Mouse (Mus musculus) myocyte (in vitro differentiated cells): ENCODE results near the gene Zfp277. TPM values are rescaled to one million over a fixed set of nuclear protein-coding genes. Genes with fewer than 3 reads are reported as not detected.

Experiments
- H3K27me3 ChIP-seq: one replicate; pipeline ENCODE4 v1.6.1; 2011; ENCODE audit not compliant: control insufficient read depth, insufficient read depth, insufficient read length
- H3K36me3 ChIP-seq: one replicate; pipeline ENCODE4 v1.6.1; 2011; ENCODE audit not compliant: control insufficient read depth, insufficient read depth
- H3K4me2 ChIP-seq: one replicate; pipeline ENCODE4 v1.6.1; 2011; ENCODE audit warnings: low read depth, control low read depth
- H3K4me3 ChIP-seq: one replicate; pipeline ENCODE4 v1.5.1; 2011; ENCODE audit warnings: mild to moderate bottlenecking, control low read depth, moderate library complexity
- H3K79me2 ChIP-seq: one replicate; pipeline ENCODE4 v1.6.1; 2011; ENCODE audit not compliant: control insufficient read depth, insufficient read depth
- H3ac ChIP-seq: one replicate; pipeline ENCODE4 v1.6.1; 2011; ENCODE audit not compliant: control insufficient read depth, insufficient read length
- CEBPB ChIP-seq: IDR thresholded peaks from 2 replicates; pipeline ENCODE4 v1.6.1; 2011; ENCODE audit warnings: mild to moderate bottlenecking, moderate library complexity; ENCODE audit not compliant: poor library complexity, insufficient read depth, severe bottlenecking
- E2F4 ChIP-seq: IDR thresholded peaks from one replicate; pipeline ENCODE4 v1.6.1; 2011; ENCODE audit warnings: mild to moderate bottlenecking, control low read depth, moderate library complexity; ENCODE audit not compliant: insufficient read depth
- MAX ChIP-seq: IDR thresholded peaks from one replicate; pipeline ENCODE4 v1.6.1; 2011; ENCODE audit warnings: low read depth, mild to moderate bottlenecking, control low read depth
- MYOD1 ChIP-seq, 3 experiments: IDR thresholded peaks; one replicate each; pipeline ENCODE4 v1.6.1; 2011; ENCODE audit warnings: control low read depth in 2 of 3, low read depth in 2 of 3, mild to moderate bottlenecking in 2 of 3, moderate library complexity in 1 of 3; ENCODE audit not compliant: insufficient read length in 2 of 3, control insufficient read depth in 1 of 3
- MYOG ChIP-seq, 3 experiments: IDR thresholded peaks; one replicate each; pipeline ENCODE4 v1.6.1; 2011; ENCODE audit warnings: control low read depth in 2 of 3, low read depth in 2 of 3, mild to moderate bottlenecking in 2 of 3; ENCODE audit not compliant: insufficient read length in 2 of 3, control insufficient read depth in 1 of 3, insufficient read depth in 1 of 3
- POLR2A ChIP-seq: IDR thresholded peaks from one replicate; pipeline ENCODE4 v1.6.1; 2011; ENCODE audit warnings: low read depth, mild to moderate bottlenecking, control low read depth, moderate library complexity; ENCODE audit not compliant: insufficient read length
- POLR2AphosphoS2 ChIP-seq: IDR thresholded peaks from one replicate; pipeline ENCODE4 v1.6.1; 2011; ENCODE audit warnings: low read depth, control low read depth; ENCODE audit not compliant: insufficient read length
- REST ChIP-seq: IDR thresholded peaks from one replicate; pipeline ENCODE4 v1.6.1; 2011; ENCODE audit warnings: mild to moderate bottlenecking, control low read depth, moderate library complexity; ENCODE audit not compliant: insufficient read depth, insufficient read length
- SRF ChIP-seq: IDR thresholded peaks from one replicate; pipeline ENCODE4 v1.6.1; 2011; ENCODE audit warnings: low read depth; ENCODE audit not compliant: control insufficient read depth, insufficient read length
- TCF12 ChIP-seq: IDR thresholded peaks from one replicate; pipeline ENCODE4 v1.6.1; 2011; ENCODE audit warnings: mild to moderate bottlenecking, control low read depth; ENCODE audit not compliant: poor library complexity, insufficient read depth, severe bottlenecking
- TCF3 ChIP-seq: IDR thresholded peaks from one replicate; pipeline ENCODE4 v1.6.1; 2011; ENCODE audit warnings: low read depth, control low read depth; ENCODE audit not compliant: insufficient read length
- USF1 ChIP-seq: IDR thresholded peaks from one replicate; pipeline ENCODE4 v1.6.1; 2011; ENCODE audit warnings: low read depth, mild to moderate bottlenecking, control low read depth, moderate library complexity
- polyA plus RNA-seq: library from polyadenylated mRNA; unstranded; fragments of >200 nt; fragmentation: generic; extraction: Trizol; gene quantifications from one replicate; pipeline ENCODE4 v1.2.1, GENCODE M21; 2012; ENCODE audit warnings: missing spikeins

The Zfp277 gene
- polyA plus RNA-seq, 1 experiment = 12.0 TPM

DNA sequence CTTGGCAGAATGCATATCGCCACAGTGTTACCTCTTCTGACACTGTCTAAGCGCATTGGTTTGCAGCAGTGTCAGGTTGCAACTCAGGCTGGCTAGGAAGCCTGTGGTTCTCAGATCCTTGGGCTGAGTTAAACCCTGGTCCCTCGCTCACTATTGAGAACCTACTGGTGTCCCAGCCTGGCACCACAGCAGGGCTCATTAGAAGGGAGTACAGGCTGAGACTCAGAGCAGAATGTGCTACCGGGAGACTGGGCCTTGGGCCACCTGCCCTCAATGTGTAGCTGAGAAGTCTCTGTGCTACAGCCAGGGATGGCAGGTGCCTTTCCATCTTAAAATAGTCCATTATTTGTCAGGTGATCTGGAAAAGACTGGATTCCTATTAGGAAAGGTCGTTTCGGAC lies 18.6 kb upstream of the Zfp277 start:
- H3K4me3 ChIP-seq = no peak overlapping the region
- H3K36me3 ChIP-seq = no peaks in the 10 kb centered on the region
- TF ChIP-seq MYOD1 (IDR thresholded peaks at IDR 0.05; ENCODE audit: control insufficient read depth in 1 of 3, insufficient read length in 2 of 3, low read depth in 2 of 3) (peak in 1 of 3 experiments; percentile 31), TCF12 (no peak)
- no peaks in the 10 kb centered on the region for H3K27me3 ChIP-seq
- peak overlapping the region; percentile 4 for H3K4me2 ChIP-seq
- no peak overlapping the region for H3ac ChIP-seq
- H3K79me2 ChIP-seq = no peaks in the 10 kb centered on the region

DNA sequence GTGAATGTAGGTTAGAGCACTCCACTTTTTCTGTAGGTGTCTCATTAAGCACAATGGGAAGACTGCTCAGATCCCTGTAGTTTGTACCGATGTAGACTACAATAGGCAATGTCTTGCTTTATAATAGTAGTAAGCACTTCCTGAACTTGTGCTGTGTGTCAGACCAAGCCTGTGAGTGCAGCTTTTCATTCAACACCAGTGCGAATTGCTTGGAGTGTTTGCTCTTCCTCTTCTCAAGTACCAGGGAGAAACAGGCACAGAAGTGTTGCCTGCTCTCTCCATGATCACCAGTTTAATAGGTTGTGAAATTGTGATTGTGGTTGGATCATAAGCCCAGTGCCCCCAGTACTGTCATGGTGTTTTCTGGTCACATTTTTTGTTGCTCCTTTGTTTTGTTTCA lies 18.1 kb upstream of the Zfp277 start:
- TF ChIP-seq REST = no peak
- TF ChIP-seq POLR2A = no peak
- TF ChIP-seq TCF12 = no peak
- no peak for TF ChIP-seq MAX
- TF ChIP-seq POLR2AphosphoS2 = no peak
- TF ChIP-seq SRF = no peak
- H3K4me2 ChIP-seq = no peak overlapping the region
- H3K36me3 ChIP-seq = no peaks in the 10 kb centered on the region
- H3K79me2 ChIP-seq = no peaks in the 10 kb centered on the region
- no peak overlapping the region for H3K4me3 ChIP-seq
- H3K27me3 ChIP-seq = no peaks in the 10 kb centered on the region
- no peak overlapping the region for H3ac ChIP-seq

DNA sequence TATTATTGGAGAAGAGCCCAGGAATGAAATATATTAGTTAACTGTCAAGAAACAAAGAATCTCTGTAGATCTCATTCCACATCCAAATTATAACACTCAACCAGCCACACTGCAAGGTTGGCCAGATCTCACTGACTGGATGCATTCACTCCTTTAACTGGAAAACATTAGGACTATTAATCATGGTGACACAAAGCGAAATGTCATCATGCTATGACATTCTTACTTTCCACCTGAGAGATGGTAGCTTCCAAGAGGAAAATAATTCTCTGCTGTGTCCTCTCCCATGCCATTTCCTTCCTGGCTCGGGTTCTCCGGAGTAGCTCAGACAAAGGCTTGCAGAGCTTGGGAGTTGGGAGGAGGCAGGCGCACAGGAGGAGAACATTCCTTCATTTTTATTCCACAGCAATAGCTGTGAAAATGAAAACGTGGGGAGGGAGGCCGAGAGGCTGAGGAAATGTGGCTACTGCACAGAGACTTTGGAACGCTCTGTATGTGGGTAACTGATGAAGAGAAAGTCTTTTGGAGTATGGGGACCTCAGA lies 17.1 kb upstream of the Zfp277 start:
- no peak for TF ChIP-seq MAX
- no peak for TF ChIP-seq TCF3
- TF ChIP-seq USF1 = no peak
- no peak for TF ChIP-seq MYOG (IDR thresholded peaks at IDR 0.05; ENCODE audit: control insufficient read depth in 1 of 3, insufficient read depth in 1 of 3, insufficient read length in 2 of 3, low read depth in 2 of 3)
- H3K4me3 ChIP-seq = no peak overlapping the region
- H3K36me3 ChIP-seq = no peaks in the 10 kb centered on the region
- H3K4me2 ChIP-seq = no peak overlapping the region
- no peaks in the 10 kb centered on the region for H3K79me2 ChIP-seq
- H3ac ChIP-seq = no peak overlapping the region
- no peaks in the 10 kb centered on the region for H3K27me3 ChIP-seq

DNA sequence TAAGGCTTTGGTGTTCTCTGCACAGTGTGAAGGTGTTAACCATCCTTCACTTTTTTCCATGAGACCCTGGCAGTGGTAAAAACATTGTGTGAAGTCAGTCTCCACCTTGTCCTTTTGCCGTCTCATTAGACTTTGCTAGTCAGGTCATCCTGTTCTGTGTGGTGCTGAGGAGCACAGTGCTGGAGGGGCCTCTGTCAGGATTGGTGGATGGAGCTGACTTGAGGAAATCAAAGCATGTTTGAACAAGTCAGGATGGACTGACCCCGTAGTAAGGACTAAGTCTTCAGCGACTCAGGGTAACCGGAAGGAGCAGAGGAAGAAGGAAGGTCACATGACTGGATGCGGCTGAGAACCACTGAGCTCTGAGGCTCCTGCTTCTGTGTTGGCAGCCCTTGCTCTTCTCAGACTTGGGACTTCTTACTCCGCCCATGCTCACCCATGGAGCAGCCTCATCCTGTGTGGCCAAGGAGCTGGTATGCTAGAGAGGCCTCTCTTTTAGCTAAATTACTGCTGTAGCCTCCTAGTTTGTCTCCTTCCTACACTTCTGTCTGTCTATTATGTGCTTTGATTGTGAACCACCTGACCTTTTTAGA lies 14.1 kb upstream of the Zfp277 start:
- Histone ChIP-seq H3K4me2 (no peak overlapping the region), H3K4me3 (no peak overlapping the region), H3K79me2 (no peaks in the 10 kb centered on the region), H3K36me3 (no peaks in the 10 kb centered on the region), H3K27me3 (no peaks in the 10 kb centered on the region), H3ac (no peak overlapping the region)
- TF ChIP-seq MYOD1 (IDR thresholded peaks at IDR 0.05; ENCODE audit: control insufficient read depth in 1 of 3, insufficient read length in 2 of 3, low read depth in 2 of 3) (no peak), E2F4 (no peak), MYOG (IDR thresholded peaks at IDR 0.05; ENCODE audit: control insufficient read depth in 1 of 3, insufficient read depth in 1 of 3, insufficient read length in 2 of 3, low read depth in 2 of 3) (no peak), MAX (no peak), POLR2A (no peak), TCF12 (no peak), REST (no peak), CEBPB (no peak)

DNA sequence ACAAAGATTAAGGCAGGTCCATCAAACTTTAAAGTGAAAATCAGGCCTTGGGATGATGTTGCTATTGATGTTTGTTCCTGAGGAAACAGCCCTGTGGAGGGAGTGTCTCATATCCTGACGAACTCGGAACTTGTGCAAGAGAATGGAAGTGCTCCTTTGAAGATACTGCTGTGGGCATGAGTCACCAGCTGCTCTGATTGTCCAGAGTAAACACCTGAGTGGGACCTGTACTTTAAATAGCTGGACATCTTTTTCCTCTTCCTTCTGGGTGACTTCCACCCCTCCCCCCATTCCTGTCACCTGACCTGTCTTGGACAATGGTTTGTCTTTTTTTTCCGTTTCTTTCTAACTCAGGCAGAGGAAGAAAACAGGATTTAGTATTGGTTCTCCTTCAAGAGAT lies 13.3 kb upstream of the Zfp277 start:
- Histone ChIP-seq H3K27me3 (no peaks in the 10 kb centered on the region), H3K36me3 (no peaks in the 10 kb centered on the region), H3ac (no peak overlapping the region), H3K4me2 (no peak overlapping the region), H3K4me3 (no peak overlapping the region), H3K79me2 (no peaks in the 10 kb centered on the region)
- TF ChIP-seq POLR2A (no peak), POLR2AphosphoS2 (no peak), TCF12 (no peak), MYOD1 (IDR thresholded peaks at IDR 0.05; ENCODE audit: control insufficient read depth in 1 of 3, insufficient read length in 2 of 3, low read depth in 2 of 3) (no peak), REST (no peak), USF1 (no peak), TCF3 (no peak), CEBPB (no peak), SRF (no peak), E2F4 (no peak), MYOG (IDR thresholded peaks at IDR 0.05; ENCODE audit: control insufficient read depth in 1 of 3, insufficient read depth in 1 of 3, insufficient read length in 2 of 3, low read depth in 2 of 3) (no peak), MAX (no peak)
